Mouse (Mus musculus) liver, embryonic 14.5 days (tissue): Measurements from ENCODE around the gene Glrx.

Experiments
- CTCF ChIP-seq: IDR thresholded peaks from 2 replicates; pipeline ENCODE4 v1.5.1; 2016; ENCODE audit warnings: antibody characterized with exemption, low read depth, control low read depth
- EP300 ChIP-seq: IDR thresholded peaks from 2 replicates; pipeline ENCODE4 v1.6.1; 2016; ENCODE audit warnings: antibody characterized with exemption, low read depth

- TF ChIP-seq CTCF = no peak
- no peak for TF ChIP-seq EP300
Measured at GRCm38 (mm10) chr13:75892291-75892690, 52.6 kb downstream of the Glrx start.
